Mouse (Mus musculus) right cerebral cortex, postnatal 25 days (tissue): ENCODE results near the gene S1pr5.

Source experiments
- DNase-seq: peaks from one replicate; pipeline ENCODE4 v3.0.0; 2022

Gene S1pr5

DNA sequence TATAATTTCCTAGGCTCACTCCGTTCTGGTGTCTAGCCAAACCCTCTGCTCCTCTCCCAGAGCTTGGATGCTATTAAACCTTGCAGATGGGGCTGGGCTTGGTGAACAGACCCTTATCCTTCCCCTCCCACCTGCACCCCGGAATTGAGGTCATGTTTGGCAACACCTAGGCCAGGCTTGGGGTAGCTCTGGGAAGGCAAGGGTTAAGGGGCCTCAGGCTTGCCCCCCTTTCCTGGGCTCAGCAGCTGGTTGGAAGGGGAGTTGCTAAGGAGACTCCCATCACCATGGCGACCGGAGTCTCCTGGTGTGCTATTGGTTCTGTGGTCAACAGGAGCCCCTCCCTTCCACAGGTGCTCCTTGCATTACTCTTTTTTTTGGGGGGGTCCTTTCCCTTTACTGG lies 50.3 kb downstream of the S1pr5 start:
- DNase-seq, result peak; percentile 82

DNA sequence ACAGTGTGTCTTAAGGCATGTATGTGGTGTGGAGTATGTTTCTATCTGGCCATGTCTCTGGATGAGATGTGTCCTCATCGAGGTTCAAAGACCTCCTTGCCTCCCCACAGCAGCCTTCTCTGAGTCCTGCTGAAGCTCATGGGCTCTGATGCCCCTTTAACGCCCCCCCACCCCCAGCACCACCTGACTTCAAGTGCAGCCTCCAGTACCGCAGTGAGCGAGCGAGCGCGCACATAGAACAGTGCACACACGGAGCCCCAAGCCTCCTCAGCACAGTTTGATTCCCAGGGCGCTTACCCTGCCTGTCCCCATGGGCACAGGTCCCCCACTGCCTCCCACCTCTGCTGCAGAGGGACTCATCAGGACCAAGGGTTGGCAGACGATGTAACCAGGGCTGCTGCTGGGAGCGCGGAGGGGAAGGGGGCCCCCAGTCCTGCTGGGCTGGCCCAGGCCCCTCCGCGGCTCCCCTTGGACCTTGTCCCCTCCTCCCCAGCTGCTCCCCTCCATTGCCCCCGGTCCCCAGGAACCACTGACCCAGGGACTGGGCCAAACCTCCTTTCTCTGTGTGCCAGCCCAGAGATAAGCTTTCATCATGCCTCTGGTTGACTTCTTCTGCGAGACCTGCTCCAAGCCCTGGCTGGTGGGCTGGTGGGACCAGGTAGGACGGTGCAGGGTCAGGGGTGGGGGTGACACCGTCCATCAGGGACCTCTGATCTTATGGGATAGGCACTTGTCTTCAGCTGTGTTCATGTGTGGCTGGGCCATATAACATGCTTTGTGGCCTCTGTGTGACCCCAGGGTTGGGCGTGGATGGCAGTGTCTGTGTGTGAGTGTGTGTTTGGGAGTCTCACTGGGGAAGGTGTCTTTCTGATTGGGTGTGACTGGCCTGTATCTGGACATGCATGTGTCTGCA lies 51.5 kb downstream of the S1pr5 start:
- peak; percentile 63 for DNase-seq

DNA sequence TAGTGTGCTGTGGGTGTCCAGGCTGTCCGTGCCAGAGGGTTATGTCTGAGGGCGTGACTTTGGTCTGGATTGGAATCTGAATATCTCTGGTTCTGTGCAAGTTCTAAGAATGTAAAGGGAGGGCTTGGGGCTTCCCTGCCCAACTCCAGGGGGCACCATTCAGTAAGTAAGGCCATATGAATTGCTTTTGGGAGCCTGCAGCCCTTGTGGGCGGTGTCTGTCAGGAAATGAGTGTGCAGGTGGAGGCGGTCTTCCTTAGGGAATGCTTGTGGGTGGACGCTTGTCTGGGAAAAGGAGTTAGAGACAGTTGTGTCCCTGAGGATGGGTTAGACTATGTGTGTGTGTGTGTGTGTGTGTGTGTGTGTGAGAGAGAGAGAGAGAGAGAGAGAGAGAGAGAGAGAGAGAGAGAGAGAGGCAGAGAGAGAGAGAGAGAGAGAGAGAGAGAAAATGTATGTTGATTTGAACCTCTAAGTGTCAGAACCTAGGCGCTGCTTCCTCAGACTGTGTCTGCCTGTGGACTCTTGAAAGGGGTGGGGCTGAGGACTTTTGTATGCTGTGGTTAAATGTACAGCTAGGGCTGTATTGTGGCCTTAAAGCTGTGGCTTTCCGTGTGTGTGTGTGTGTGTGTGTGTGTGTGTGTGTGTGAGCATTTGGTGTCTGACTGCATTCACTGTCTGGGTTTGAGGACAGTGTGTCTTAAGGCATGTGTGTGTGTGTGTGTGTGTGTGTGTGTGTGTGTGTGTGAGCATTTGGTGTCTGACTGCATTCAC lies 52.3 kb downstream of the S1pr5 start:
- peak; percentile 56 for DNase-seq

DNA sequence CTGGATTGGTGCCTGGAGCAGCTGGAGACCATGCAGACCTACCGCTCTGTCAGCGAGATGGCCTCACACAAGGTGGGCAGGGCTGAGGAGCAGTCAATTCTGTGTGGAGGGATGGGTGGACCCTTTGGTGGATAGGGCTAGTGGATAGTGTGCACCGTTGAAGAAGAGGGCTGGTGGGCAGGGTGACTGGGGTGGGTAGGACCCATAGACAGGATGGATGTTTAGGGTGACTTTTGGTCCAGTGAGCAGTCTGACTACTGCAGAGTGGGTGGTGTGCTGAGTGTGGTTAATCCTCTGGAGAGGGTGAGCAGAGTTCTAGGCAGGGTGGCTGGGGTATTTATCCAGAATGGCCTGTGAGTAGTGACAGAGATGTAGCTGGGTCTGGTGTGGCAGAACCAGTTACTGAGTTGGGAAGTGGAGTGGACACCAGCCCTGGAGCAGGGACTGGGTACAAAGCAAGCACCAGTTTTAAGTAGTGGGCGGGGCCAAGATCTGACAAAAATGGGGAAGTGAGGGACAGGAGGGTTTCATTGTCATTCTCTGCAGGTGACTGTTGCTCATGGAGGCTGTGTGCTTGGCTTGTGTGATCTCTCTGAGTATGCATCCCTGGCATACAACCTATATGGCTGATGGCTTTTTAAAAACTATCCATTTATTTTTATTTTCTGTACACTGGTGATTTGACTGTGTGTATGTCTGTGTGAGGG lies 53.3 kb downstream of the S1pr5 start:
- no peak for DNase-seq

DNA sequence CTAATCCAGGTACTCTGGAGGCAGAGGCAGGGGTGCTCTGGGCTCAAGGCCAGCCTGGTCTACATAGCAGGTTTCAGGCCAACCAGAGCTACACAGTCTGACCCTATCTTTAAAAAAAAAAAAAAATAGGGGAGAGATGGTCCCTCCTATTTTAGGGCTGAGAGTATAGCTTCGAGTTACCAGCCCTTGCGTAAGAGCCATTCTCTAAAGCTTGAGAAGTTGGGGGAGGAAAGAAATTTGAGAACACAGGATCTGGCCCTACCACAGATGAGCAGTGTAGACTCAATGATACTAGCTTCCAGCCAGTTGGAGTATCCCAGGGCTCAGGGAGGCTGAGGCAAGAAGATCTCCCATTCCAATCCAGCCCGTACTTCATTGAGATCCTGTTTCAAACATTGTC lies 54.5 kb downstream of the S1pr5 start:
- no peak for DNase-seq
